Mouse (Mus musculus) fibroblast of lung, adult 2 months (primary cell): Measurements from ENCODE around the gene Olfr821.
"Not testable (repeated sequence)": the region's sequence is repeated elsewhere in the genome, so short reads cannot be mapped to it uniquely, and the experiment has no call there.

Source experiments
- DNase-seq: peaks from one replicate; pipeline ENCODE4 v3.0.0-alpha.2; 2011; ENCODE audit warnings: low read depth

Olfr821 gene

DNA sequence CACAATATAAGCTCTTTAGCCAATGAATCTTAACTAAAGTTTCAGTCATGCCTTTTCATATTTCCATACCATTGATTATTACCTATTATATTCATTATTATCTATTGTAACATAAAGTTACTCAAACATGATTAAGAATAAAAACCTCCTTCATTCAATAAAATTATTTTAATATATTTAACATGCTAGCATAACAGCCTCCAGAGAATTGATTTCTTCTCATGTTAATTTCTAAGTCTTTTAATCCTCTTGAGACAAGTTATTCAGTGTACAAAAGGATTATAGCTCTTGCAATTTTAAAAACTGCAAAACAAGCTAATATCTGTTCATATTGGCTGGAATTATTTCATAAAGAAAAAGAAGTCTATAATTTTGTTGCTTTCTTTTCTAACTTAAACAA lies at the start of gene Olfr821:
Gene Olfr821, plus strand, starts transcription at position 301 of the 400 bp plus-strand sequence.
- no peak for DNase-seq

DNA sequence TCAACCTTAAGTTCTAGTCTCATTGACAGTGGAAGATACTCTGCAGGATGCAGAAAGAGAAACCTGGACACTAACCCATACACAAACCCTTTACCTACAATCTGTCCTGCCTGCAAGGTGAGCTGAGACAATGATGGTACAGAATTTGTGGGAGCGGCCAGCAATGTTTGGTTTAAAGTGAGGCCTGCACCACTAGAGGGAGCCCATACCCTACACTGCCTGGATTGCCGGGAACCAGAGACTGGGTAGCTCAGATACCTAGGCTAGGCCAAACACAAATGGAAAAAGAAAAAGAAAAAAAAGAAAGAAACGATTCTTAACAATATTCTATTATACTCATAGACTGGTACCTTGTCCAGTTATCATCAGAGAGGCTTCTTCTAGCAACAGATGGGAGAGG lies 48.3 kb upstream of the Olfr821 start:
- not testable (repeated sequence) for DNase-seq

DNA sequence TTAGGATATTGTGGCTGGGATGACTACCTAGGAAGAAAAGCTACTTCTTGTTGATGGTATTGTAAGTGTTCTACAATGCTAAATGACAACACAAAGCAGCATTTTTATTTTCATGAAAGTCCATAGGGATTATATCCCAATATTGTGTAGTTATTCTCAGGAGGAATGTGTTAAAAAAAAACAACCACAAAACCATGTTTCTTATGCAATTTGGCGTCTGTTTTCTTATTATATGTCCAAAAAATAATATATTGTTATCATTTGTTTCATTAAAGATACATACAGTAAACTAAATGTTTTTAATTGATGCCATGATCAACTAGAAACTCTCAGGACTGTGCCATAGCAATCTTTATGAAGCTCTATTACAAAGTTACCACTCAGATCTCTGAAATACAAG lies 45.2 kb upstream of the Olfr821 start, which contains the start of gene Gm10310:
Gene Gm10310, minus strand, starts transcription at position 101 of the 400 bp plus-strand sequence.
- not testable (repeated sequence) for DNase-seq

DNA sequence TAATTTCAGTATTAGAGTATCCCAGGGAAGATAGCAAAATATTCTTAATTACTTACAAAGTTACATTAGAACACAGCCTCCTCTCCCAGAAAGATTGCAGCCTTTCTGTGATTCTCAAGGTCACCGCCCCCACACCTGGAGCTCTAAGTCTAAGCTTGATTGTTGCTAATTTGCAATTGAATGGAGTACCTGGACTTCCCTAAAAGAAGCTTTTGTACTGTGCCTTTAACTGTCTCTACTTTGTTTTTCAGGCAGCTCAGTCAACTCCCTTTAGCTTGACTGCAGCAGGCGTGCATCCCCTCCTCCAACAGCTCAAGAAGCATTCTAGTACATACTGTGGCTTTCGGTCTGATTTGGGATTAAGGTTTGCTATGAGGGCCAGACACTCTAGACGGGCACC lies 26.0 kb upstream of the Olfr821 start:
- not testable (repeated sequence) for DNase-seq

DNA sequence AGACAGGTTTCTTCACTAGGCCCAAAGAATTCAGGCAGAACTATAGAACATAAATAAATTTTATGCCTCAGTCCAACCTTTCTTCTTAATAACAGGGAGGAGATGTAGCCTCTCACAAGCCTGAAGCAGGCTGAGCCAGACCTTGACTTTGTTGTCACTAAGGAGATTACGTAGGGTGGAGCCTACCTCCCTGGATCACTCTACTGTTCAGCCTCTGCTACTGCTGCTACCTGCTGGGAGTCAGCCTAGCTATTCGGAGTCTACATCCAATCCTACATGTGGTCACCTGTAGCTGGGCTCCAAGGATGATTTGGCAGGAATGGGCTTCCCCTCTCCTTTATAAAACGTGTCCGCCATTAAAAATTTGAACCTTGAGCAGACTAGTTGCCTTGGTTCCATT lies 24.8 kb upstream of the Olfr821 start:
- DNase-seq = not testable (repeated sequence)

DNA sequence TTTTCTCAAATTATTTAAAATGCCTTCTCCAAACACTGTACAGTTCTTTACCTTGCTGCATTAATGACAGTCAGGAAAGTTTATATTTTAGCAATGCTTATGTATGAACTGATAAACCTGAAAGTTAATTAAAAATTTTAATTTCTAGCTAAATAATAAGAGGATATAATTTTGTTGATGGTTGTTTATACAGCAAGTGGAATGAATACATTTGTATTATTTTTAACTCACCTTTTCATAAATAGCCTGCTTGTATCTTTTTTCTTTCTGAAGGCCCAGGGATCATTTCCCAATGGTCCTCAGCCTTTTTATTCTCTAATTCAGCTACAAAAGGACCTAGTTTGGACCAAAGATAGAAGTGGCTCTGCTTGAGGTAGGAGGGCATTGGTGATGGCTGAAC lies 17.8 kb upstream of the Olfr821 start, which contains the start of gene Olfr820:
Gene Olfr820, plus strand, starts transcription at position 301 of the 400 bp plus-strand sequence.
- DNase-seq = no peak

DNA sequence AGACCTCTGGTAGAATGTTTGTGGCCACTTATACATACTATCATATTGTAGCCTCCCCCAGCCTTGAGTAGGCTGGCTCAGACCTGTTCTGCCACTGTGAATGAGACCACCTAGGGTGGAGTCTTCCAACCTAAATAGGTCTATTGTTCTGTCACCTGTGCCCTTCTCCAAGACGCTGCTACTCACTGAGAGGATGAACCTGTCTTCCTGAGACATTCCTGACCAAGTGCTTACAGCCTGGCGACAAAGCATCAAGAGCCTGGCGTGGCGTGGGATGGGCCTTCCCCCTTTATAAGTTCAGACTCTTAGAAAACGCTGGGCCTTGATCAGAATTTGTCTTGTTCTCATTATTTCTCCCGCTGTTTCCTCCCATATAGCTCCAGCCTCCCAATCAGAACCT lies 6.9 kb downstream of the Olfr821 start:
- DNase-seq = no peak

DNA sequence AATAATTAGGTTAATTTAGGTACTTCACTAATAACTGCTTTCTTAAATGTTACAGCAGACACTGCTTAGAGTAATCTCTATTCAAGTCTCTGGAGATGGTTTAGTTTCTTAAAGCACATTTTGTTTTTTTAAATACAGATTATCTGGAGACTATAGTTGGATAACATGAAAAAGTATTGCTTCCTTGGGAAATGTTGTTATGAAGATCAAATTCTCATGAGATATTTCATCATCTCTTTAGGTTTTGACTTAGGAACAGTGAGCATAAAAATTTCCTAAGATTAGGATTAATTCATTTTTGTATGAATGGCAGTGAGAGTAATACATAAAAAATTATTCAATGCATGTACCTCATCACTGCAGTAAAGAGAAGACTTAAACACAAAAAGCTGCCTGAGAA lies 40.8 kb downstream of the Olfr821 start, which contains the start of gene Olfr822:
Gene Olfr822, plus strand, starts transcription at position 301 of the 400 bp plus-strand sequence.
- no peak for DNase-seq
